Mouse (Mus musculus) spleen, adult 18-20 months (tissue): ENCODE measurements around the gene Gm10228.
"Not testable (repeated sequence)": the region's sequence is repeated elsewhere in the genome, so short reads cannot be mapped to it uniquely, and the experiment has no call there.

Source experiments
- DNase-seq, 2 experiments: peaks; one replicate each; pipeline ENCODE4 v3.0.0; 2022; ENCODE audit warnings: mixed read lengths in 2 of 2

Gene Gm10228

GRCm38 (mm10) chr16:89041372-89041771 is at the start of gene Gm10228:
Gene Gm10228, minus strand, starts transcription at chr16:89041472.
- DNase-seq = not testable (repeated sequence)

- not testable (repeated sequence) for DNase-seq
These were observed 29.8 kb upstream of the Gm10228 start for GRCm38 (mm10) chr16:89071041-89071440.

- DNase-seq = not testable (repeated sequence)
These were observed 22.6 kb upstream of the Gm10228 start, which contains the start of gene 1110025L11Rik for GRCm38 (mm10) chr16:89063902-89064301. Gene 1110025L11Rik, minus strand, starts transcription at chr16:89064002.

- DNase-seq = no peak
These were observed 6.5 kb upstream of the Gm10228 start, which contains the start of gene Krtap6-5 for GRCm38 (mm10) chr16:89047783-89048182. Gene Krtap6-5, minus strand, starts transcription at chr16:89047883.

GRCm38 (mm10) chr16:89031399-89031798 is 9.9 kb downstream of the Gm10228 start, which contains the start of gene Krtap6-1:
Gene Krtap6-1, plus strand, starts transcription at chr16:89031699.
- not testable (repeated sequence) for DNase-seq

GRCm38 (mm10) chr16:89014984-89015383 is 26.3 kb downstream of the Gm10228 start, which contains the start of gene Gm10229:
Gene Gm10229, plus strand, starts transcription at chr16:89015284.
- not testable (repeated sequence) for DNase-seq

DNA sequence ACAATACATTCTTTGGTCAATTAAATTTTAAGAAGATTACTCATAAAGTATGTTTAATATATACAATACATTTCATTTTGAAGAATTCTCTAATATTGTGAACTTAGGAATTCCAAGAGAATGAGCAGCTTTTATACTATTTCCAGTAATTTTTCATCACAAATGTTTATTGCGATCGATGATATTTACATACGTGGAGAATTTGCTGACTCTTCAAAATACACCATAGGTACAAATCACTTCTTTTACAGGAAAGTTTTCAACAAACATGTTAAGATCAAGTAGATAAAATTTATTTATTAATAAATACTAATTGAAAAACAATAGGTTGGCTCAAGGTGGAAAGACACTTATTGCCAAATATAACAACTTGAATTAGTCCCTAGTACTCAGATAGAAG is 27.3 kb downstream of the Gm10228 start:
- DNase-seq = no peak

DNA sequence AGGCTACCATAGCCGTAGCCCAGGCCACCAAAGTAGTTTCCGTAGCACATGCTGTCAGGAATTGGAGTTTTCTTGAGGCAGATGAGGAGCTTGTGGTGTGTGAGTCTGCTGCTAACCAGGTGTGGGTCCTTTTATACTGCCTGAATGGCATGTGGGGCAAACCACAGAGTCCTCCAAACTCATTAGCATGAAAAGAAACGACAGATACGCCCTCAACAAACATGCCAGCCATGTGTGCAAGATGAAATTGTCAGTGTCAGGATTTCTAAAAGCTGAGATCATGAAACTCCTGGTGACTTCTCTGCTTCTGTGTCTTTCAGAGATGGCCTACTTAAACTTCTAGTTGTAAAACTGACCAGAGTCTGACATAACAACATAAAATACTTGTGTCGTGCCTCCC is 30.6 kb downstream of the Gm10228 start, which contains the start of gene Krtap22-2:
TSS of gene Krtap22-2 (minus strand) at position 101 of the 400 bp plus-strand sequence.
- DNase-seq = no peak
